Mouse (Mus musculus) heart, adult 2 months (tissue): ENCODE results near the gene Notch1.

Experiments
- EP300 ChIP-seq: fragments of 200-500 bp; IDR thresholded peaks from 2 replicates; pipeline ENCODE4 v1.6.1; 2011; ENCODE audit warnings: low read depth, low read length, control low read depth; ENCODE audit not compliant: insufficient read depth
- POLR2A ChIP-seq: fragments of 200-500 bp; IDR thresholded peaks from 2 replicates; pipeline ENCODE4 v1.6.1; 2011; ENCODE audit warnings: mild to moderate bottlenecking, low read depth, low read length, control low read depth; ENCODE audit not compliant: insufficient read depth

- no peak for TF ChIP-seq POLR2A
- no peak for TF ChIP-seq EP300
Observed at GRCm38 (mm10) chr2:26463412-26463811, 53.1 kb downstream of the Notch1 start.
